Mouse (Mus musculus): ENCODE measurements around the gene Asic5. TPM values are rescaled to one million over a fixed set of nuclear protein-coding genes. Genes with fewer than 3 reads are reported as not detected.

Gene Asic5
- polyA plus RNA-seq, 1 experiment from 2014 or later = not detected

DNA sequence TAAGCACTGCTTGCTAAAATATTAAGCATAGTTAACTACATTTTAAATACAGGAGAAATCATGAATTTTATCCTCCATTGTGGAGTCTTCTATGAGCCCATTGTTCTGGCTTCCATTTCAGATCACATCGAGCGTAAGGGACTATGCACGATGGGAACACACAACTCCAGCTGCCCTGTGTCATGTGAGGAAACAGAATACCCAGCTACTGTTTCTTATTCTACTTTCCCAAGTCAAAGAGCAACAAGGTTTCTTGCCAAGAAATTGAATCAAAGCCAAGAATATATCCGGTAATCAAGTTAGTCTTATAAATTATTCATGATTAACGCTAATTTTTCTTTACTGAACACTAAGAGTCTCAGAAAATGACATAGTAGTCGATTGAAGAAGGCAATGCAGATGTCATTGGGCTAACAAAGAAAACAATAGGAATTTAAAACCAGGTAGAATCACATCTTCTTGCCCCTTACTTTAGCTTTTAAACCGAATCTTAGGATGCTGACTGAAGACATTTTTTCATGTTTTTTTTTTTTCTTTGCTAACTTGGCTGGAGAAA, 32.1 kb downstream of the Asic5 start:
- Histone ChIP-seq H3K9me3 (replicated peaks) (no peaks in the 10 kb centered on the region), H3K4me1 (replicated peaks) (no peaks in the 10 kb centered on the region), H3K4me3 (no peak overlapping the region), H3K27me3 (replicated peaks) (no peaks in the 10 kb centered on the region), H3K27ac (ENCODE audit: poor library complexity, severe bottlenecking) (no peak overlapping the region), H3K4me2 (no peak overlapping the region), H3K36me3 (no peaks in the 10 kb centered on the region), H3K9ac (no peak overlapping the region)
- WGBS = 77% methylated on average over 7 of the region's 7 CpGs
- no peak for ATAC-seq (ENCODE audit: insufficient number of reproducible peaks, low FRiP score)

DNA sequence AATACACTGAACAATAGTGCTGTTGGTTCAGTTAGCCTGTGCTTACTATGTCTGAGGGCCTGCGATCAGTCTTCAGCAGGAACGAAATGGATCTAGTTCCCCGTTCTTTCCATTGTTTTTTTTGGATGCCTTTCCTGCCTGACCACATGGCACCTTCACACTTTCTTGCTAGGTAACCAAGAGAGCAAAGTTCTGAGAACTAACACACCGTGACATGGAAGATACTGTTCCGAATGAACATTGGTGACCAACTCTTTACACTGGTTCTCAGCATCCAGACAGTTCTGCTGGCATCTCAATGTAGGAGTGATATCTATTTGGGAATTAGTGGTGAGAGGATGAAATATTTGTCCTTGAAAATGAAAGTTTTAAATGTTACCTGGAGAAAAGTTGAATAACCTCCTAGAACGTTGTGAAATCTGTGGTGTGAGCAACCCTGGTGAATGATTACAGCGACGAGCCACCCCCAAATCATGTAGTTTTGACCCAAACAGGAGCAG, 40.4 kb downstream of the Asic5 start:
- H3K4me1 ChIP-seq (replicated peaks) = peaks cover 6% of the 10 kb centered on the region; the same call in 1 of the 2 replicates
- H3K9ac ChIP-seq = no peak overlapping the region
- 75% methylated on average over 8 of the region's 8 CpGs for WGBS

DNA sequence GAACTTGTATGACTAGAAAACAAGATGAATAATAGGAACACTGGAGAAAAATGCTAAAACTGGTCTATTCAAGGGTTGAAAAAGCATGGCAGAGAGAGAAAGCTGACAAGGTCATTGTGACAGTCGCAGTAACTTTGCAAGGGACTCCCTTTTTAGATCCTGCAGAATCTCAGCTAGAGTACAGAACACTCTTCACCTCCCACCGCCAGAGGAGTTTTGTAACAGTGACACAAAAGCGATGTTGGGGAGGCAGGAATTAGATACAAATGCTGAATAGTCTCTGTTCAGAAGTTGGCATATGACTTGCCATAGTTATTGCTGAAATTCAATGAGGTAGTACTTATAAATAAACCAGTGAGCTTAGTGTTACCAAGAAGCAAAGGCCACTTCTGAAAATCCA, 41.0 kb downstream of the Asic5 start:
- Histone ChIP-seq H3K36me3 (no peaks in the 10 kb centered on the region), H3K9me3 (replicated peaks) (no peaks in the 10 kb centered on the region), H3K27ac (ENCODE audit: poor library complexity, severe bottlenecking) (no peak overlapping the region), H3K4me1 (replicated peaks) (peaks cover 6% of the 10 kb centered on the region; the same call in 1 of the 2 replicates), H3K4me3 (no peak overlapping the region), H3K27me3 (replicated peaks) (no peaks in the 10 kb centered on the region), H3K9ac (no peak overlapping the region), H3K4me2 (no peak overlapping the region)
- WGBS = 44% methylated on average over 3 of the region's 3 CpGs
- no peak for ATAC-seq (ENCODE audit: insufficient number of reproducible peaks, low FRiP score)

More for the DNA sequence above, 40.4 kb downstream of the Asic5 start:
- ATAC-seq (ENCODE audit: insufficient number of reproducible peaks, low FRiP score) = no peak
- H3K27me3 ChIP-seq (replicated peaks) = no peaks in the 10 kb centered on the region
- no peak overlapping the region for H3K27ac ChIP-seq (ENCODE audit: poor library complexity, severe bottlenecking)
- H3K4me2 ChIP-seq = no peak overlapping the region
- H3K4me3 ChIP-seq = no peak overlapping the region
- no peaks in the 10 kb centered on the region for H3K36me3 ChIP-seq
- H3K9me3 ChIP-seq (replicated peaks) = no peaks in the 10 kb centered on the region

DNA sequence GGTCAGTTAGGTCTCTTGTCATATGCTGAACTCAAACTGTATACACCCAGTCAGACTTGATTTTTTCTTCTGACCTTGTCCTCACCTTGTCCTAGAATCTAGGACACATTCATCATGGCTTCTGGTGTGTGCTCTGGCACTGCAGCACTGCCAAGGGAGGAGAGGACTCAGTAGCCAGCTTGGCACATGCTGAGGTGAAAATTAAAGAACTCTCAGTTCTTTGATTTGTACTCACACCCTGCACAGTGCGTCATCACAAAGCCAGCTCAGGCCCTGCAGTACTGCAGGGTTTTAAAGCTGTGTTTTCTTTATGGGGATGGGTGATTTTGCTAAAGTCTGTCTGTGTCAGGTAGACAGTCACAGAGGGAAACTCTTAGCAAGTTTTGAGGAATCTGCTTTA, 45.2 kb downstream of the Asic5 start:
- H3K4me2 ChIP-seq = no peak overlapping the region
- no peaks in the 10 kb centered on the region for H3K9me3 ChIP-seq (replicated peaks)
- H3K9ac ChIP-seq = no peak overlapping the region
- H3K4me1 ChIP-seq (replicated peaks) = peaks cover 9% of the 10 kb centered on the region; the same call in 1 of the 2 replicates
- H3K27me3 ChIP-seq (replicated peaks) = no peaks in the 10 kb centered on the region
- H3K36me3 ChIP-seq = no peaks in the 10 kb centered on the region
- 59% methylated on average over 1 of the region's 1 CpGs for WGBS
- H3K27ac ChIP-seq (ENCODE audit: poor library complexity, severe bottlenecking) = no peak overlapping the region
- no peak overlapping the region for H3K4me3 ChIP-seq
- ATAC-seq (ENCODE audit: insufficient number of reproducible peaks, low FRiP score) = no peak

DNA sequence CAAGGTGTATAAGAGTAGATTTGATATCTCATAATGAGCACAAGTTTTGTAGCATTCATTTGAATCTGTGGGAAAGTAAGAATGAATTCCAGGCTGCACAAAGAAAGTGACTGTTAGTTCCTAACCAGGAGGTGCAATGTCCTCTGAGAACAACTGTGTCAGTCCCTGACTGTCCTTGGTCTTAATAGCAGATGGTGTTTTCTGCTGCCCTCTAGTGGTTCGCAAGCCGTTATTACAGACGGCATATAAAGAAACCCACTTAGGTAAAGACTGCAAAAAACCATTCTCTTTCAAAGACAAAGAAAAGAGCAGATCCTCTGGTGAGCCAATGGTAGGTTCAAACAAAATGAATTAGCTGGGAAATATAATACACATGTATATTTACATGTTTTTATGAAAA, 47.1 kb downstream of the Asic5 start:
- Histone ChIP-seq H3K27ac (ENCODE audit: poor library complexity, severe bottlenecking) (no peak overlapping the region), H3K9ac (no peak overlapping the region), H3K4me2 (no peak overlapping the region), H3K4me1 (replicated peaks) (0 out of 2 replicates have a peak, but pooled peaks cover 3% of the 10 kb centered on the region), H3K4me3 (no peak overlapping the region), H3K9me3 (replicated peaks) (no peaks in the 10 kb centered on the region), H3K36me3 (peaks cover 15% of the 10 kb centered on the region), H3K27me3 (replicated peaks) (no peaks in the 10 kb centered on the region)
- no peak for ATAC-seq (ENCODE audit: insufficient number of reproducible peaks, low FRiP score)
- 5% methylated on average over 3 of the region's 3 CpGs for WGBS

DNA sequence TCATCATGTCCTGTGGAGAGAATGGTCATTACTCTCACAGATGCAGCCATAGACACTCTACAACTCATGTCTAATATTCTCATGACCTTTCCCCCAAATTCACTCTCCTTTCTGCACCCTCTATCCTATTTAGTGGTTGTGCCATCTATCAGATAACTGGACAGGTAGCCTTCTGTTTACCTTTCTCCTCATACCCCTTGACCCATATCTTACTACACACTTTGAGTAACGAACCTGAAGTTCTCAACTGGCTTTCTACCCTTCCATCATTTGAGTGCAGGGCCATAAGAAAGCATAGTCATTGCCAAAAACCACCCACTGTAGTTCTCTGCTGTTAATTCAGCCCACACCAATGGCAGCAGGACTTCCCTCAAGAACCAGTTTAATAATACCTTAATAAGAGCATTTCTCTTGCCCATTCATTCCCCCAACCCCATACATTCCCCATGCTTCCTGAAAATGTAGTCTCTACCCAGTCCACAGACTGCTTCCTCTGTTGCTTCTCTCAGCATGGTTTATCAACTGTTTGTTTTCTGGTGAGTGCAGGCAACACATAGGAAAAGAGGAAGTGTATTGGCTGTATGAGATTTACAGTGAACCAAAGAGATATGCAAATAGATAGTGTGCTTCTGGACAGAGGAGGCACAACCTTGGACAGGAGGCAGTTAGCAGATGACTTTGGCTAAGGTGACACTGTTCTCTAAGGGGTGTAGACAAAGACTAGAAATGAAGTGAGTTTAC, 48.1 kb downstream of the Asic5 start:
- WGBS = 83% methylated on average over 1 of the region's 1 CpGs
- H3K27me3 ChIP-seq (replicated peaks) = no peaks in the 10 kb centered on the region
- H3K4me2 ChIP-seq = no peak overlapping the region

DNA sequence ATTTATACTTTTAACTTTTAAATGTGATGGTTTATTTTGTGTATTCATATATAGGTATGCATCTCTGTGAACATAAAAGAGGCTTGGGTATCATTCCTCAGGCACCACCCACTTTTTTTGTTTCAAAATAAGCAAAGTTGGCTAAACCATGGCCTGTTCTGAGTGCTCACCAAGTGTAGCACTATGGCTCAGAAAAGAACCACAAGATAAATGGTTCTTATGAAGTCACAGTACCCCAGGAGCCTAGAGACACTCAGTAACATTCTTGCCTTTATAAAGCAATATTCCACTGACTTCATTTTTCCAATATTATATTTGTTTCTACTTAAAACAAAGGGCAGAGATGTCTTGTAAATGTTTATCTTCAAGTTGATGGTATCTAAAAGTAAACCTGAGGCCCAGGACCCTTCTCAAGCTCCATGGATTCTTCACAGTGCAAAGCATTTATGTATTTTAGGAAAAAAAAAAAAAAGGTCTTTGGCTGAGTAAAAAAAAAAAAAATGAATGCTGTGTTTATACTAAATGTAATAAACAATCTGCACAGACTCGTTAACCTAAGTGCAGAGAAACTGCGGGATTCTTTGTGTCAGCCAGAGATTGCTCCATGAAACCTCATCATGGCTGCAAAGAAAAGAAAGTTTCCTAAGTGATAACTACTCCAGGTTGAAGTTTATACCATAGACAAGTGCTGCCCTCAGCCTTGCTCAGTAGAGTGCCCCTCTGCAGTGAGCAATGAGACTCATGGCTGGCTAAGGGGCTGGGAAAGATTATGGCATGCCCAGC, 54.4 kb downstream of the Asic5 start:
- no peak overlapping the region for H3K4me3 ChIP-seq
- H3K27me3 ChIP-seq (replicated peaks) = no peaks in the 10 kb centered on the region
- H3K9ac ChIP-seq = no peak overlapping the region
- no peaks in the 10 kb centered on the region for H3K9me3 ChIP-seq (replicated peaks)
- H3K36me3 ChIP-seq = peaks cover 69% of the 10 kb centered on the region
- H3K4me2 ChIP-seq = no peak overlapping the region
- 75% methylated on average over 2 of the region's 2 CpGs for WGBS
- H3K27ac ChIP-seq (ENCODE audit: poor library complexity, severe bottlenecking) = no peak overlapping the region
- no peaks in the 10 kb centered on the region for H3K4me1 ChIP-seq (replicated peaks)
- ATAC-seq (ENCODE audit: insufficient number of reproducible peaks, low FRiP score) = no peak

More for the DNA sequence above, 48.1 kb downstream of the Asic5 start:
- Histone ChIP-seq H3K4me1 (replicated peaks) (0 out of 2 replicates have a peak, but pooled peaks cover 3% of the 10 kb centered on the region), H3K4me3 (no peak overlapping the region), H3K9me3 (replicated peaks) (no peaks in the 10 kb centered on the region), H3K36me3 (peaks cover 24% of the 10 kb centered on the region), H3K9ac (no peak overlapping the region), H3K27ac (ENCODE audit: poor library complexity, severe bottlenecking) (no peak overlapping the region)
- no peak for ATAC-seq (ENCODE audit: insufficient number of reproducible peaks, low FRiP score)

DNA sequence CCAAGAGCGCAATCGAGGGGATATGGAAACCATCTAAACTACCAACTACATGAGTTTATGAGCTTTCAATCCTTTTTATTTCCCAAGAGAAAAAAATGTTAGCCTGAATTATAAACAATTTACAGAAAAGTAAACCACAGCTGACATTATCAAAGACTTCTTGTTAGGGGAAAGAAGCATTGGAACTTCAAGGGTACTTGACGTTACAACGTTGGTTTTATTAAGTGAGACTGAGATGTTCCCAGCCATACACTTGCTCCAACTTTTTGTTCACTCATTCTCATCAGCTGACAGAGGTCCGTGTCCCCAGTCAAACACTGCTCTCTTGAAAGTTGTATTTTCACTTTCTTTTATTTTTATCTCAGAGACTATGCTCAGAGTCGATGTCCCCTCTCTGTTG, 61.6 kb downstream of the Asic5 start:
- Histone ChIP-seq H3K9ac (no peak overlapping the region), H3K36me3 (peaks cover 53% of the 10 kb centered on the region), H3K4me3 (no peak overlapping the region), H3K27ac (ENCODE audit: poor library complexity, severe bottlenecking) (no peak overlapping the region), H3K4me2 (no peak overlapping the region), H3K4me1 (replicated peaks) (no peaks in the 10 kb centered on the region), H3K9me3 (replicated peaks) (no peaks in the 10 kb centered on the region), H3K27me3 (replicated peaks) (no peaks in the 10 kb centered on the region)
- 81% methylated on average over 6 of the region's 6 CpGs for WGBS
- ATAC-seq (ENCODE audit: insufficient number of reproducible peaks, low FRiP score) = no peak

DNA sequence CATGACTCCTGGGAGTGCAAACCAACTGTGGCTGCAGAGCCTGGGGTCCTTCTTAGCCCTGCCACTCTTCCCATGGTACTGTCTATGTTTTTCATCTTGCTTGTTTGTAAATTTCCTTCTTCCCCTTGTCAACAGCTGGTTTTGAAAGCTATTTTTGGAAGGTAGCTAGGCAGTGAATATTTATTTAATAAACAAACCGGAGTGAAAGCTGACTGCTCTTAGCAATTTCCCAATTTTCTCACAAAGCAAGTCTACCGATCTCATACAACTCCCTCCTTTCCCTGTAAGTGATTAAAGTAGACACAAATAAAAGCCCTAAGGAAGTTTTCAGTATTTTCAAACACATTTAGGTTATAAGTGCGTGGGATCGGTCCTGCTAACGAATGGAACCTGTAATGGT, 62.8 kb downstream of the Asic5 start:
- H3K27me3 ChIP-seq (replicated peaks) = no peaks in the 10 kb centered on the region
- H3K36me3 ChIP-seq = peaks cover 43% of the 10 kb centered on the region
- no peak for ATAC-seq (ENCODE audit: insufficient number of reproducible peaks, low FRiP score)
- H3K4me3 ChIP-seq = no peak overlapping the region
- no peaks in the 10 kb centered on the region for H3K9me3 ChIP-seq (replicated peaks)
- H3K4me2 ChIP-seq = no peak overlapping the region
- no peak overlapping the region for H3K27ac ChIP-seq (ENCODE audit: poor library complexity, severe bottlenecking)
- no peak overlapping the region for H3K9ac ChIP-seq
- WGBS = 80% methylated on average over 5 of the region's 5 CpGs
- H3K4me1 ChIP-seq (replicated peaks) = no peaks in the 10 kb centered on the region

DNA sequence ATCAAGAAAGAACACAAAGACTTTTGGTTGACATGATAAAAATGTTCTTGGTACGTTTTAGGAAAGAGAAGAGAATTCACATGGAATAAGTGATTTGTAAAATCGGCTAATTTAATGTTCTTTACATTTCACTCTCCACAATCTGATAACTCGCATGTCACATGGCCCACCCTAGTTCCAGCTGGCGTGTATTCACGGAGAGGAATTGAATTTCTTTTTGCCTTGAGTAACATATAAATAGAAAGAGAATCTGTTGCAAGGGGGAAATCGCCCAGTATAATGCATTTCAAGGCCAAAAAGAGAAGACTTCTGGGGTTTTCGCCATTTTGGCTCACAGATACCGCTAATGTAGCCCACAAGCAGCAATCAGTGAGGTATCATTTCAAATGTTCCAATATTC, 64.0 kb downstream of the Asic5 start:
- no peak for ATAC-seq (ENCODE audit: insufficient number of reproducible peaks, low FRiP score)
- H3K4me3 ChIP-seq = no peak overlapping the region
- no peak overlapping the region for H3K4me2 ChIP-seq
- peaks cover 40% of the 10 kb centered on the region for H3K36me3 ChIP-seq
- no peaks in the 10 kb centered on the region for H3K4me1 ChIP-seq (replicated peaks)
- no peak overlapping the region for H3K27ac ChIP-seq (ENCODE audit: poor library complexity, severe bottlenecking)
- no peaks in the 10 kb centered on the region for H3K9me3 ChIP-seq (replicated peaks)
- no peak overlapping the region for H3K9ac ChIP-seq
- no peaks in the 10 kb centered on the region for H3K27me3 ChIP-seq (replicated peaks)
- 81% methylated on average over 8 of the region's 8 CpGs for WGBS

DNA sequence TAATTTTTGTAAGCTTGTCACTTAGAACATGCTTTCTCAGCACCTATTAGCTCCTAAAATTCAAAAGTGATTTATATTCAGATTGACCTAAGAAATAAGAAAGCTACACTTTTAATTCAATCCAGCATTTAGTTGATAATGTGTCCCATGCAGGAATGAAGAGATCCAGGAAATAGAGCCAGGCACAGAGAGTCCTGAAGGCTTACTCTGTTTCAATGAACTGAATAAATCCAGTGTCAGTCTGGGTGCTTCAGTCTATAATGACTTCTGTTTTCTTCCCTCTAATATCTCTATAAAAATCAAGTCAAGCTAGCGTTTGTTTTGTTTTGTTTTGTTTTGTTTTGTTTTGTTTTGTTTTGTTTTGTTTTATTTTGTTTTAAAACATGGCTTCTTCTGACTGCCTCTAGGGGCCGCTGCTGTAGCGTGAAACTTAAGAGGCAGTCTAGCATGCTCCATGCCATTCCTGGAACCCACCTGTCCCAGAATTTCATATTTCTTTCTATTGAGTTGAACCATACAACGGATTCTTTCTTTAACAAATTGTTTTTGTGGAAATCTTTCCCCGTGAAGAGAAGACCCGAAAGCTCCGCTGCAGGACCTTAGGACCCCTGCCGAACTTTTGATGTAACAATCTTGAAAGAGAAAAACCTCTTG, 65.1 kb downstream of the Asic5 start:
- WGBS = 30% methylated on average over 8 of the region's 8 CpGs
- no peak for ATAC-seq (ENCODE audit: insufficient number of reproducible peaks, low FRiP score)
- Histone ChIP-seq H3K4me1 (replicated peaks) (peaks cover 2% of the 10 kb centered on the region; the same call in 1 of the 2 replicates), H3K4me3 (no peak overlapping the region), H3K27me3 (replicated peaks) (no peaks in the 10 kb centered on the region), H3K4me2 (no peak overlapping the region), H3K27ac (ENCODE audit: poor library complexity, severe bottlenecking) (no peak overlapping the region), H3K9me3 (replicated peaks) (no peaks in the 10 kb centered on the region), H3K9ac (no peak overlapping the region), H3K36me3 (peaks cover 33% of the 10 kb centered on the region)
